Mouse (Mus musculus) heart, adult 2 months (tissue): ENCODE measurements around the gene E330017A01Rik.

Experiments
- CTCF ChIP-seq: fragments of 200-600 bp; IDR thresholded peaks from 2 replicates; pipeline ENCODE4 v1.8.1; 2022; ENCODE audit warnings: antibody characterized with exemption, mild to moderate bottlenecking, moderate library complexity
- POLR2A ChIP-seq: fragments of 200-500 bp; IDR thresholded peaks from 2 replicates; pipeline ENCODE4 v1.6.1; 2011; ENCODE audit warnings: mild to moderate bottlenecking, low read depth, low read length, control low read depth; ENCODE audit not compliant: insufficient read depth

DNA sequence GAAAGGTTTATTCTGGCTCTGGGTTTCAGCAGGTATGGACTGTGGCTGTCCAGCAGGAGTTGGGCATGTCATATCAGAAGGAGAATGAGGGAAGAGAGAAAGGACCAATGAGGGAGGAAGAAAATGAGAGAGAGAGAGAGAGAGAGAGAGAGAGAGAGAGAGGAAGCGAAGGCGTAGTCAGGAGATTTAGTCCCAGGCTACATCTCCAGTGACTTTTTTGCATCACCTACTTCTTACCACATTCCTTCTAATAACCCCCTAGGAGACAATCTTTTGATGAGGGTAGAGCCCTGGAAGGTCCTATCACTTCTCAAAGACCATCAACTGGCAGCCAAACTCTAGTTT, 10.2 kb downstream of the E330017A01Rik start:
- TF ChIP-seq POLR2A (no peak), CTCF (no peak)
